23 mouse cellular contexts compared by ENCODE assay signal in genomic region chr16:6012853-6013252, GRCm38 (mm10).
DNase-seq lines count a peak whose midpoint lies in the region; ATAC-seq and TF ChIP-seq lines count a peak whose summit lies in the region.
"Had no signal": no experiment of that assay in that cellular context is flagged by ENCODE, and none has a peak within 500 bp of the region (broad histone marks: within the 10 kb centered on the region; RNA-seq: fewer than 3 reads in every experiment).

No protein-coding gene starts in this region.

- no peaks in the 10 kb centered on the region for H3K9me3 ChIP-seq in kidney, embryonic 16.5 days (ENCODE audit: low read length)
- H3K9me3 ChIP-seq: embryonic facial prominence, embryonic 10.5 days; embryonic facial prominence, embryonic 12.5 days; forebrain, embryonic 13.5 days; forebrain, embryonic 15.5 days had no signal

- H3K27me3 ChIP-seq in kidney, adult 2 months (replicated peaks; ENCODE audit: control insufficient read depth, insufficient read depth, low read length): no peaks in the 10 kb centered on the region
- no peaks in the 10 kb centered on the region for H3K27me3 ChIP-seq in kidney, embryonic 16.5 days (ENCODE audit: insufficient read depth, low read length)
- H3K27me3 ChIP-seq: embryonic facial prominence, embryonic 12.5 days; forebrain, embryonic 13.5 days; forebrain, embryonic 15.5 days; Patski had no signal

- peak; percentile 75 for DNase-seq in kidney, adult 2 months
- DNase-seq in kidney, adult 9 months: peak; percentile 65
- DNase-seq in kidney, adult 11 months: no peak
- peak; percentile 43 to 61 for DNase-seq in kidney, postnatal 36 days
- DNase-seq in kidney, postnatal 4 days: no peak
- DNase-seq: adrenal gland, adult 8-10 months; adrenal gland, postnatal 14 days; adrenal gland, postnatal 36 days; B cell, adult 2 months; cerebellum, adult 11-12 months; cerebellum, adult 2 months; cerebellum, adult 9-10 months; cerebellum, postnatal 10 days; cerebellum, postnatal 25 days had no signal

- no peak for ATAC-seq in kidney, embryonic 16.5 days (ENCODE audit: low FRiP score, low TSS enrichment)
- ATAC-seq: activated CD4-positive, CD25-positive, alpha-beta regulatory T cell, adult 4 months; CD4-positive, CD25-positive, alpha-beta regulatory T cell, adult 4 months; forebrain, embryonic 13.5 days; forebrain, embryonic 15.5 days; Patski had no signal

- TF ChIP-seq CTCF in kidney, adult 2 months (conservative IDR thresholded peaks at IDR 0.05; ENCODE audit: insufficient read depth, insufficient read length, low read depth, low read length): no peak

- H3K36me3 ChIP-seq in kidney, adult 2 months (ENCODE audit: control insufficient read depth, insufficient read depth, low read length): no peaks in the 10 kb centered on the region
- no peaks in the 10 kb centered on the region for H3K36me3 ChIP-seq in kidney, embryonic 16.5 days (ENCODE audit: insufficient read depth, low read length)
- H3K36me3 ChIP-seq: embryonic facial prominence, embryonic 10.5 days; embryonic facial prominence, embryonic 12.5 days; forebrain, embryonic 15.5 days; G1E had no signal

- H3K27ac ChIP-seq in kidney, adult 2 months (ENCODE audit: insufficient read depth, low read depth, low read length): no peak overlapping the region
- H3K27ac ChIP-seq in kidney, embryonic 16.5 days (ENCODE audit: low read length): no peak overlapping the region
- H3K27ac ChIP-seq: embryonic facial prominence, embryonic 10.5 days; embryonic facial prominence, embryonic 12.5 days; forebrain, embryonic 13.5 days; forebrain, embryonic 15.5 days had no signal

- H3K9ac ChIP-seq in kidney, embryonic 16.5 days (replicated peaks; ENCODE audit: low read length): no peak overlapping the region
- H3K9ac ChIP-seq: embryonic facial prominence, embryonic 12.5 days; forebrain, embryonic 13.5 days; forebrain, embryonic 15.5 days had no signal

- no peaks in the 10 kb centered on the region; the same call in 1 of the 2 replicates for H3K4me1 ChIP-seq in kidney, adult 2 months (ENCODE audit: control insufficient read depth, insufficient read depth, low read length)
- no peaks in the 10 kb centered on the region for H3K4me1 ChIP-seq in kidney, embryonic 16.5 days (ENCODE audit: insufficient read depth, low read length)
- H3K4me1 ChIP-seq: embryonic facial prominence, embryonic 10.5 days; embryonic facial prominence, embryonic 12.5 days; forebrain, embryonic 13.5 days; forebrain, embryonic 15.5 days had no signal

- TF ChIP-seq POLR2A in kidney, adult 2 months (IDR thresholded peaks at IDR 0.05; ENCODE audit: low read depth, low read length): no peak

- no peak overlapping the region for H3K4me2 ChIP-seq in kidney, embryonic 16.5 days (replicated peaks; ENCODE audit: low read depth, low read length)
- H3K4me2 ChIP-seq: embryonic facial prominence, embryonic 12.5 days; forebrain, embryonic 13.5 days; forebrain, embryonic 15.5 days had no signal

- WGBS in kidney, adult 2 months: 57% methylated on average over 3 of the region's 3 CpGs
- WGBS in kidney, embryonic 16.5 days: 86% methylated on average over 3 of the region's 3 CpGs

- H3K4me3 ChIP-seq in kidney, adult 2 months (ENCODE audit: insufficient read depth, low read depth, low read length): no peak overlapping the region
- no peak overlapping the region for H3K4me3 ChIP-seq in kidney, embryonic 16.5 days (ENCODE audit: low read length)
- H3K4me3 ChIP-seq: embryonic facial prominence, embryonic 10.5 days; embryonic facial prominence, embryonic 12.5 days; forebrain, embryonic 13.5 days; forebrain, embryonic 15.5 days had no signal

Comparison
In these comparisons a context has a peak if more than half of its experiments do, and no peak if none do; other contexts are left out.
1. DNase-seq: peak in kidney, adult 2 months (single experiment), kidney, adult 9 months (single experiment) and kidney, postnatal 36 days (2 of 2); none in kidney, adult 11 months (single experiment) and kidney, postnatal 4 days (0 of 2).